Mouse (Mus musculus) stomach, postnatal 0 days (tissue): ENCODE measurements at regions not wholly inside any gene's neighbourhood (a gene's known extent, or its start where the extent isn't known, plus 50 kb on each side); places are given as distances from the start of the nearest gene placed in this dataset.

Experiments
- CTCF ChIP-seq: IDR thresholded peaks from 2 replicates; pipeline ENCODE4 v1.5.1; 2016; ENCODE audit warnings: antibody characterized with exemption, low read depth, mild to moderate bottlenecking, moderate library complexity
- EP300 ChIP-seq: optimal IDR thresholded peaks from 2 replicates; pipeline ENCODE3; 2016; ENCODE audit warnings: antibody characterized with exemption

GRCm38 (mm10) chr14:98937373-98937772 is 56.7 kb downstream of the Rpl36a-ps1 start:
- TF ChIP-seq CTCF (no peak), EP300 (no peak)
